Mouse (Mus musculus) ZHBTc4 (cell line): ENCODE data around the gene Safb.

ENCODE experiments used
- DNase-seq: peaks from one replicate; pipeline ENCODE4 v3.0.0-alpha.2; 2011; ENCODE audit warnings: low read depth, low spot score

The Safb gene

GRCm38 (mm10) chr17:56647546-56647945, 62.9 kb downstream of the Safb start:
- no peak for DNase-seq

GRCm38 (mm10) chr17:56651801-56652200, 67.2 kb downstream of the Safb start:
- peak; percentile 78 for DNase-seq

DNA sequence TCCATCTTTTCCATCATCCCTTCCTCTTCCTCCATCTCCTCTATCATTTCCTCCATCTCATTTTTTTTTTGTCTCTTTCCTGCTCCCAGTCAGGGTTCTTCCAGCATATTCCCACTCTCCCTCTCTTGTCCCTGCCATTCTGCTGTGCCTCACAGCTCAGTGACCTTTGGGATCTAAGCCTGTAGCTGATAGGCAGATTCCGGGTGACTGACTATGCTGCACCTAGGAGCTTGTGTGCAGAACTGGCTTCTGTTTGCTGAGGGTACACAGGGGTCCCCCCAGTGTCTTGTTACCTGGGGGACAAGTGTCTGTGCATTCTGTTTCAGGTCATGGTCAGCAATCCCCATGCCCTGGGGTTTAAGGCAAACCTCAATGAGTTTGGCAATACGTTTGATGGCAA, 70.1 kb downstream of the Safb start:
- DNase-seq, result no peak

DNA sequence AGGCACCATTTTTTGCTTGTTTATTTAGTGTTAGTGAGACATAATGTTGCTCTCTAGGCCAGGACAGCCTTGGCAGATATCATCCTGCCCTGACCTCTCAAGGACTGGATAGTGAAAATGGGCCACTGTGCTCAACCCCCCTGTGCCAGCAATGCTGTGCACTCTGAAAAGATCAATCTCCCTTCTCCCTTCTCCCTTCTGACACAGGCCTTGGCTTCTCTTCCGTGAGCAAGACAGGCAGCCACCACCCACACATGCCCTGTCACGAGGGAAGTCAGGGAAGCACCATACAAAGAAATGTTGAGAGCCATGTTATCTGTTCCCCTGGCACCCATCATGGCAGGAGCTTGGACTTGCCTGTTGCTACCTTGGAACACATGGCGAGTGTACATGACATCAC, 70.7 kb downstream of the Safb start:
- DNase-seq, result no peak
